11 mouse cellular contexts compared by ENCODE assay signal in genomic region chr1:131112576-131112975, GRCm38 (mm10). TPM values are rescaled to one million over a fixed set of nuclear protein-coding genes. Genes with fewer than 3 reads are reported as not detected.
DNase-seq lines count a peak whose midpoint lies in the region; ATAC-seq lines count a peak whose summit lies in the region.
"Had no signal": no experiment of that assay in that cellular context is flagged by ENCODE, and none has a peak within 500 bp of the region (broad histone marks: within the 10 kb centered on the region; RNA-seq: fewer than 3 reads in every experiment).

No protein-coding gene starts in this region.

- no peak overlapping the region for H3K4me2 ChIP-seq in forebrain, embryonic 16.5 days (ENCODE audit: low read length)
- H3K4me2 ChIP-seq: midbrain, embryonic 12.5 days had no signal

- H3K9ac ChIP-seq in forebrain, embryonic 16.5 days (replicated peaks; ENCODE audit: low read depth, low read length) = no peak overlapping the region
- H3K9ac ChIP-seq: midbrain, embryonic 12.5 days had no signal

- peaks cover 16% of the 10 kb centered on the region for H3K4me1 ChIP-seq in forebrain, embryonic 16.5 days (replicated peaks; ENCODE audit: control insufficient read depth, insufficient read depth, low read length)

- no peak overlapping the region for H3K4me3 ChIP-seq in forebrain, embryonic 16.5 days (replicated peaks; ENCODE audit: low read length)
- H3K4me3 ChIP-seq: midbrain, embryonic 12.5 days had no signal

- H3K27me3 ChIP-seq in forebrain, embryonic 16.5 days (replicated peaks; ENCODE audit: control insufficient read depth, insufficient read depth, low read length) = no peaks in the 10 kb centered on the region

- no peak for ATAC-seq in forebrain, embryonic 16.5 days

- peak; percentile 48 for DNase-seq in embryo, embryonic 10 days (ENCODE audit: low spot score)
- DNase-seq in embryo, embryonic 10.5 days (ENCODE audit: low spot score) = no peak
- peak; percentile 69 for DNase-seq in urinary bladder, postnatal 14 days (ENCODE audit: low spot score)
- no peak for DNase-seq in urinary bladder, adult 18-20 months (ENCODE audit: low spot score in 2 of 2)
- peak; percentile 80 to 82 for DNase-seq in kidney, postnatal 36 days
- DNase-seq in natural killer cell, adult 2 months (ENCODE audit: low spot score in 2 of 2) = no peak
- no peak for DNase-seq in ovary, adult 18-20 months (ENCODE audit: low spot score)
- DNase-seq: B cell, adult 2 months; right cerebral cortex, postnatal 4 days had no signal

- no peaks in the 10 kb centered on the region for H3K36me3 ChIP-seq in forebrain, embryonic 16.5 days (ENCODE audit: control insufficient read depth, insufficient read depth)
- H3K36me3 ChIP-seq: midbrain, embryonic 12.5 days had no signal

- H3K27ac ChIP-seq in forebrain, embryonic 16.5 days (ENCODE audit: low read length) = no peak overlapping the region
- H3K27ac ChIP-seq: midbrain, embryonic 12.5 days had no signal

- no peaks in the 10 kb centered on the region for H3K9me3 ChIP-seq in forebrain, embryonic 16.5 days (ENCODE audit: control insufficient read depth, low read length)
- H3K9me3 ChIP-seq: midbrain, embryonic 12.5 days had no signal

- WGBS in forebrain, embryonic 16.5 days = 41% methylated on average over 6 of the region's 6 CpGs

RNA-seq across cellular contexts. Expression of gene Mapkapk2, which starts 14.9 kb away (rescaled TPM):
- 19.9 and 23.0 TPM in 2 replicates for polyA plus RNA-seq in forebrain, embryonic 16.5 days (2015; fragmentation: Nextera tagmentation; extraction: Ambion mirVana)

RNA-seq across cellular contexts. Expression of gene Dyrk3, which starts 25.6 kb away (rescaled TPM):
- 19.5 and 20.7 TPM in 2 replicates for polyA plus RNA-seq in forebrain, embryonic 16.5 days (2015; fragmentation: Nextera tagmentation; extraction: Ambion mirVana)

RNA-seq across cellular contexts. Expression of gene Eif2d, which starts 40.4 kb away (rescaled TPM):
- polyA plus RNA-seq in forebrain, embryonic 16.5 days (2015; fragmentation: Nextera tagmentation; extraction: Ambion mirVana) = 64.1 and 64.4 TPM in 2 replicates

Comparison
In these comparisons a context has a peak if more than half of its experiments do, and no peak if none do; other contexts are left out.
1. DNase-seq: peak in embryo, embryonic 10 days (single experiment), urinary bladder, postnatal 14 days (single experiment) and kidney, postnatal 36 days (2 of 2); none in embryo, embryonic 10.5 days (single experiment), urinary bladder, adult 18-20 months (0 of 2), natural killer cell, adult 2 months (0 of 2) and ovary, adult 18-20 months (single experiment).